Mouse (Mus musculus) liver, postnatal 0 days (tissue): Measurements from ENCODE around the gene Pwp2.

Experiments used
- CTCF ChIP-seq: sonication (generic); IDR thresholded peaks from 2 replicates; pipeline ENCODE4 v1.5.1; 2016; ENCODE audit warnings: antibody characterized with exemption, low read depth
- EP300 ChIP-seq: IDR thresholded peaks from 2 replicates; pipeline ENCODE4 v1.6.1; 2016; ENCODE audit warnings: antibody characterized with exemption, low read depth, mild to moderate bottlenecking

DNA sequence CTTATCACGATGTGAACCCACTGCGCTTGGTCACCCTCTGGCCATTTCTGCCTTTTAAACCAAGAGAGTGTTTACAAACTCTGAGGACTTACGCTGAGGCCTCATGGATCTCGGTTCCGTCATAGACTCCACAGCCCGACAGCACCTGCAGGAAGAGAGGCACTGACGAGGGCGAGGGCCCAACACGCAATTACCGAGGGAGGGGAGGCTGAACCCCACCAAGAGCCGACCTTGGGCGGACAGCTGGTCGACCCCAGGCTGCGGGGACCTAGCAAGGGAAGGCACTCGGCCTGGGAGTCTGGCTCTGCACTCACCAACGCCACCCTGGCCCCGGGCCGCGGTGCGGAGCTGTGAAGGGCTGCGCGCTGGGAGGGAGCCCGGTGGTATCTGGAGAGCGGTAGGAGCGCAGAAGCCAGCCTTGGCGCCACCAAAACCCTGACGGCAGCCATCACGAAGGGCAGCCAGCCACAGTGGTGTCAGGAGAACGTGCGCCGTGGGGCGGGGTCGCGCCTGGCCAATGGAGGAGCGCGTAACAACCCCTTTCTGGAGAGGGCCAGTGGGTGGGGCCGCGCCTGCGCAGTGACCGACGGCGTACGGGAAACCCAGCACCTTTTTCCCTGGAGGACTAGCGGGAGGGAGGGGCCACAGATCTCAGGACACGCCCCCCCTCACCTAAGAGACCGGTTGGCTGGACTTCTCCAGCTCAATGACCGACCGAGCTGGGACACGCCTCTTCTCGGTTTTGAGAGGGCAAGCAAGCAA, 15.5 kb downstream of the Pwp2 start, which contains the start of gene D10Jhu81e:
- peak; percentile 1; the same call in 1 of the 2 replicates for TF ChIP-seq CTCF
- TF ChIP-seq EP300, result no peak
